Mouse (Mus musculus): ENCODE measurements around the gene Smyd3.

DNA sequence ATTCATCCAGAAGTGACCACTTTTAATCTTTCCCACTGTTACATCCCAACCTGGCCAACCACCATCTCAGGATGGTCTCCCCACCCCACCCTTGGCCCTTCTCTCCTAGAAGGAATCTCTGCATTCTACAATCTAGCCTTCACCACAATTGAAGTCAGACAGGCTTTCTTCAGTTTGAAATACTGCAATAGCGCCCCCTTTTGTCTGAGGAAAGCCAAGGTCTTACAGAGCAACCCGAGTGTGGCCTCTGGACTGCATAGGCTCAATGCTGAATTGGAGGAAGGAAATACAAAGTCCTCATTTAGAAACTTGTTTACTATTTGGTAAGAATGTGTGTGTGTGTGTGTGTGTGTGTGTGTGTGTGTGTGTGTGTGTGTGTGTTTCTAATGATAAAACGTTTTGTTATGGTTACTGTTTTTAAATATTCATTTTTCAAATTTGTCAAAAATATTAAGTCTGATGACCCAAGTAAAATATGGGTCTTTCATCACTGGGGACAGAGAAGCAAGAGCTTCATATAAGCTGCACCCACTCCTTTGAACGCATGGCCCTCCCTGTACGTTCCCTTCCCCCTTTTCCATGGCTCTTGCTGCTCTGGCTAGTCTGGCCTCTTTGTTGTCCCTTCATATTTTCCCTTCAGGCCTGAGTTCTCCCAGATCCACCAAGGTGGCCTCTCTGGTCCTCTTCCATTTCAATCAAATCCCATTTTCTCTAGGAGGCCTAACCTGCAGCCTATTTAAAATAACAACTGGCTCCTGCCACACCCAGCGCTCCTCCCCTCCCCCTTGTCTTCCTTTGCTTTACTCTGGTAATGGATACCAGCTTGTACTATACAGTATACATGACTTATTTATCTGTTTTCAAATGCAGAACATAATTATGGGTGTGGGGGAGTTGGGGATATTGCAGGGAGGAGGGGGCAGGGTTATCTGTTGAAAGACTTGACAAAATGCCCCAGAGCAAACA lies 430.5 kb downstream of the Smyd3 start:
- TF ChIP-seq CTCF (IDR thresholded peaks at IDR 0.05) (peak; percentile 75), EP300 (IDR thresholded peaks at IDR 0.05) (peak; percentile 48)
